Mouse (Mus musculus) cerebellum, postnatal 25 days (tissue): ENCODE data around the gene Tuba1c.

Experiments
- DNase-seq, 2 experiments: peaks; one replicate each; pipeline ENCODE4 v3.0.0; 2021; ENCODE audit warnings: mixed read lengths in 2 of 2

The Tuba1c gene

DNA sequence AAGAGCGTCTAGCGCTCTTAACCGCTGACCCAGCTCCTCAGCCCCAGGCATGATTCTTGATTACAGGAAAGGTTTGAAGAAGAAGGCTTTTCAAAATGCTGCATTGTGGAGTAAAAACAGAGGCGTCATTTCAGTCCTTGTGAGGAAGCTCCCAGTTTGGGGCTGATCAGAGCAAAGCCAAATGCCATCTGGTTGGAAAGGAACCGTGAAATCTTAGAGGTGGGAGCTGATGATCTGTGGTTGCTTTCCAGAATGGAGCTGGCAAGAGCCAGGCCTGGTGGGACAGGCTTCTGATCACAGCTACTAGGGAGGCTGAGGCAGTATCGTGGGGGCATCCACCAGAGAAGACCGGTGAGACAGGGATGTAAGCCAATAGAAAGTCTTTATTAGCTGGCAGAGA lies 32.9 kb upstream of the Tuba1c start:
- no peak for DNase-seq

DNA sequence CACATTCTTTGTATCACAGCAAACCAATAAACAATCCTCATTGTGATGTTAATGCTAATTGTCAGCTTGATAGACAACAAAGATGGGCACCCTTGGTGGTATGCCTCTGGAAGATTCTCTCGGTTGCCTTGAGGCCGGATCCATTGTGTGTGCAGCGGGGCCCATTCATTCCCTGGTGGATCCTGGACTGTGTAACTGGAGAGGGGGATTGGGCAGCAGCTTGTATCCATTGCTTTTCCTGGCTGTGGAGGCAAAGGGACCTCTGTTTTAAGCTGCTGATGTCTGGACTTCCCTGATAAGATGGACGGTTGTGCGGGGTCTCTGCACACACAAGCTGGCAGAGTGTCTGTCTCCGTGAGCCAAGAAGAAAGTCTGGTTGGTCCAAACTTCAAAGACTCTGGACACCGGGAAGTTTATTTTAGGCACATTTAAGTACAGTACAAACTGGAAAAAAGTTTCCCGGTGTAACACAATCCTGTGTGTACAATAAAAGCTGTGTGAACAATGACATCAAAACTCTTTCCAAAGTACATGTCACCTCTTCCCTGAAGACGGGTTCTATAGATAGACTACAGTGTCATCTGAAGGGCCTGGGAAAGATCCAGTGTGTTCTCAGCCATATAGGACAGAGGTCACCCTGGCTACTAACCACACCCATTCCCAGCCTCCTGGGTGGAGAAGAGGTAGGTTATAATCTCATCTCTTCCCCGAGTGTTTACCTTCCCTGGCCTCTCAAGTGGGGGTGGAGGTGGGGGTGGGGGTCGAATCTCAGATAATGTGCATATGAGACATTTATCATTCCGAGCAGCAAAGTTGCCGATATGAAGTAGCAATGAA lies 31.5 kb upstream of the Tuba1c start:
- no peak for DNase-seq

DNA sequence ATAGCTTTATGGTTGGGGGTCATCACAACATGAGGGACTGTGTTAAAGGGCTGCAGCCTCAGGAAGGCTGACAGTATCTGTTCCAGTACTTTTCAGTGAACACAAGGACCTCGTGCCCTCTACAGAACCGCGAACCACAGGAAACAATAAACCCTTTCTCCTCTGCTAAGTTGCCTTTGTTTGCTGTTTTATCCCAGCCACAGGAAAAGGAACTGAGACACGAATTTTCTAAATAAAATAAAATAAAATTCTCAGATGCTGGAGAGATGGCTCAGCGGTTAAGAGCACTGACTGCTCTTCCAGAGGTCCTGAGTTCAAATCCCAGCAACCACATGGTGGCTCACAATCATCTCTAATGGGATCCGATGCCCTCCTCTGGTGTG lies 30.9 kb upstream of the Tuba1c start:
- no peak for DNase-seq

DNA sequence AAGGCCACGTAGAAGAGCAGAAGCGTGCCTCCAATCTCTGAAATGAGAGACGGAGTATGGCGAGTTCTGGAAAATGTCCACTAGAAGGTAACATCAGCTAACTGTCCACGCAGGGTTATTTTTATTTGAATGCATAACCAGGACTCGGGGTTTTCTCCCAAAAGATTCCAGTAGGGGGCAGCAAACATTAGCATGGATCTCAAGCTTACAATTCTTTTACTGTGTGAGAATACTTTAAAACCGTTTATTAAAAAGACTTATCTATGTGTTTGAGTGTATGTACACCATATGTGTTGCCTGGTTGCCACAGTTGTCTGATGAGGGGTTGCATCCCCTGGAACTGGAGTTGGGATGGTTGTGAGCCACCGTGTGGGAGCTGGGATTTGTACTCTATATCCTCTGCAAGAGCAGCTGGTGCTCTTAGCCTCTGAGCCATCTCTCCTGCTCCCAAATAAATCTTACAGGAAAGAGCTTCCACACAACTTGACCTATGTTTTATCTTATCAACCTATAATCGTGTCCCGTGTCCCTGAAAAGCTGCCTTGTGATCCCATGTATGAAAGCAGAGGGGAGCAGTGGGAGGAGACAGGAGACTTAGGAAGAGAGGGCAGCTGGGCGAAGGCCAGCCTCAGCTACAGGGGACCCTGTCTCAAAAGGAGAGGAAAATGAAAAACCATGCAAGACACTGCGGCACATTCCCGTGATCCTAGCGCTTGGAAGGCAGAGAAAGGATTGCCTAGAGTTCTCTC lies 29.0 kb upstream of the Tuba1c start:
- peak; percentile 41 to 75 for DNase-seq

DNA sequence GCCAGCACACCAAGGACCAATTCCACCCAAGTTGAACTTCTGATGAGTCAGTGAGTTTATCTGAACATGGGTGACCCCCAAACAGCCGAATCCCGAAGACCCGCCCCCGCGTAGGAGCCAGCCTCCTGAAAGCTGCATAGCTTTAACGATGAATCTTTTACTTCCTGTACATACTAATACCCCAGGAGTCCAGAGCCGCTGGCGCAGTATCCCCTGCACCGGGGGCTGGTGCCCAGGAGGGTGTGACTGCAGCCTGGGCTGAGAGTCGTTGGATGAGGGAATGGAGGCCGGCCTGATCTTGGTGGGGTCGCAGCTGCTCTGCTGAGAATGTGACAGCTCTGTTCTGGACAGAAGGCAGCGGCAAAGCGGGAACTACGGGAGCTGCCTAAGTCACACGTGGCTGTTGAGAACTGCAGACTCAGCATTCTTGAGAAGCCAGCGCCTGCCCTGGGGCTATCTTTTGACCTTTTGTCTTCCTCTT lies 28.2 kb upstream of the Tuba1c start:
- DNase-seq = peak; percentile 11 to 14

DNA sequence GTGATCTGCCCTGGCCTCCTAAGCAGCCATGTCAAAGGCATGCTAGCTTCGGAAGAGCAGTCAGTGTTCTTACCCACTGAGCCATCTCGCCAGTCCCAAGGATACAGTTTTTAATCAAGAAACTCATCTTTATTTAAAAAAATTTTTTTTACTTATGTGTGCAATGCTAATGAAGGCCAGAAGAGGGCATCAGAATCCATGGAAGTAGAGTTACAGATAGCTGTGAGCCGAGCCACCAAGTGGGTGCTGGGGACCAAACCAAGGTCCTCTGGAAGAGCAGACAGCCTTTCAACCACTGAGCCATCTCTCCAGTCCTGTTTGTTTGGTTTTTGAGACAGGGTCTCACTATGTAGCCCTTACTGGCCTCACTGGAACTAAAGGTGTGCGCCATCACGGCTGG lies 26.1 kb upstream of the Tuba1c start:
- no peak for DNase-seq

DNA sequence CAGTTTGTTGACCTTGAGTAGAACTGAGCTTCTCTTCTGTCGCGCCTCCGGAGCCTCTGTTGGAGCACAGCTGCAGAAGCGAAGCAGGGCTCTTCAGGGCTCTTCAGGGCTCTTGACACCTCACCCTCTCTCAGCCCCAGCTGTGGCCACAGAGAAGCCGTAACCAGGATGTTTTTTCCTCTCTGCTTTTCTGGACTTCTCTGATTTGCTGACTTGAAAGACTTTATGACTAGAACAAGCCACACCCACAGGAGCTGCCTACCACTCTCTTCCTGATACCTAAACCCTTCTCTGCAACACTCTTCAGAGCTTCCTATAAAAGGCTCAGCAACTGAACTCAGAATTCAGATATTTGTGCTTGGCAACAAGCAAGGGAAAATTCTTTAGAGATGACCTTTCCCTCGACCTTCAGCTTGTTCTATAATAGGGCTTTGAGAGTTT lies 20.9 kb upstream of the Tuba1c start:
- no peak for DNase-seq

DNA sequence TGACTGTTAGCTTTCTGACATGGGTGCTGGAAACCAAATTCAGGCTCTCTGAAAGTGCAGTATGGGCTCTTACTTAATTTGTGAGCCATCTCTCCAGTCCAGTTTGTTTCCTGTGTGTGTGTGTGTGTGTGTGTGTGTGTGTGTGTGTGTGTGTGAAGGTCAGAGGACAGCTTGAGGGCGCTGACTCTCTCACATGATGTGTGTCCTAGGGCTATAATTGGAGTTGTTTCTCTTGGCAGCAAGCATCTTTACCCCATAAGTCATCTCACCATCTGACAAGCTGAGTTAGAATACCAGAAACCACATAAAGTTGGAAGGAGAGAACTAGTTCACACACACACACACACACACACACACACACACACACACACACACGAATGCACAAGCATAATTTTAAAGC lies 18.8 kb upstream of the Tuba1c start:
- DNase-seq = no peak

DNA sequence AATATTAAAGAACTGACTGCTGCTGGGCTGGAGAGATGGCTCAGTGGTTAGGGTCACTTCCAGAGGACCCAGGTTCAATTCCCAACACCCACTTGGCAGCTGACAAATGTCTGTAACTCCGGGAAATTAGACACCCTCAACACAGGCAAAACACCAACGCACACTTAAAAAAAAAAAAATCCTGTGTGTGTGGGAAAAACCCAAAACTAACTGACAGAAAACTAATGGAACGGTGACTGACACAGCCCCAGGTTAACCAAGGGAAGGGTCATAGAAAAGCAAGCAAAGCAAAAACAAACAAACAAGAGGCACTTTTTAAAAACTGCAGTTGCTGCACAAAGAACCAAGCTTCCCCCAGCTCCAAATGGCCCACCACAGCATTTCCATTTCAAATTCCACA lies 17.7 kb upstream of the Tuba1c start:
- DNase-seq = no peak

DNA sequence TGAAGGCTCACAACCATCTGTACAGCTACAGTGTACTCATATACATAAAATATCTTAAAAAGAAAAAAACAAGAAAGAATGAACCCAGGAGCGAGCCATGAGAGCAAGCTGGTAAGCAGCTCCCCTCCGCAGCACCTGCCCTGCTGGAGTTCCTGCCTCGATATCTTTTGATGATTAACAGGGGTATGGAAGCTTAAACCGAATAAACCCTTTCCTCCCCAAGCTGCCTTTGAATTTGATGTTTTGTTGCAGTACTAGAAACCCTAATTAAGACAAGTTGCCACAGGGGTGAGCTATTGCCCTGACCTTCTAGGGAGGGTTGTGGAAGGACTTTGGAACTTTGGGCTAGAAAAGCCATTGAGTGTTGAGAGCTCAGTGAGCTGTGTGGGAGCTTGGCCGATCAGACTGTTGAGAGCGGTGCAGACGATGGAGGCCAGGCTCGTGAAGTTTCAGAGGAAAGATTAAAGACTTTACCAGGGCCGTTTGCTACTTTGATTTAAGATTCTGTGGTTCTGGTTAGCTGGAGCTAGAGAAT lies 15.1 kb upstream of the Tuba1c start:
- no peak for DNase-seq

DNA sequence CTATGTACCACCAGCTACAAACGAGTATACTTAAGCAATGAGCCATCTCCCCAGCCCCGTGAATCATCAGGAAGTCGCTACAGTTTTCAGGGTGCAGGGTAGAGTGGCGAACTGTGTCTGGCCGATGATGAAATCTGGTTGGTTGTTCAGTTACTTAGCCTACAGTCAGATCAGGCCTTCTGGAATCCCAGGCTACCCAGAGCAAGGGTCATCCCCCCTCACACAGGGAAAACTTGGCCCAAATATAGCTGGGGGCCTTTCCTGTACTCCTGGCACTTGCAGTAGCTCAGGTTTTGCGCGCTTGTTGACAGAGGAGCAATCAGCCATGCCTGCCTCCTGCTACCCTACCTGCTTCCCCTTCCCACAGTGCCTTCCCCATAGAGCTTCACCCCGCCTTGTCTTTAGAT lies 12.3 kb upstream of the Tuba1c start:
- no peak for DNase-seq

DNA sequence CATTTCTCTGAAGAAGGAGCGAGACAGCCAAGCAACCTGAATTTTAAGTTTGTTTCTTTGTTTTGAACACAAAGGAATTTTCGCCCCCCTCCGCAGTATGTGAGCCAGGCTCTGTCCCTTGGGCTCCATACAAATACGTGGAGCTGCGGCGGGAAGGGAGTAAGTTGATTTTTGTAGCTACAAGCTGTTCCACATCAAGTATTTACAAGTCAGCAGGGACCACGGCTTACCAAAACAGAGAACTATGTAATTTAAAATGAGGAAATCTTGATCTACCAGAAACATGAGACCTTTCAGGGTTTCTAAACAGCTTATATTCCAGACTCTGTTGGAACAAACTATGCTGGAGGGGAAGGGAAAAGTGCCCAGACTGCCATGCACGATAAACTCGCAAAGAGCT lies 11.7 kb upstream of the Tuba1c start:
- no peak for DNase-seq

DNA sequence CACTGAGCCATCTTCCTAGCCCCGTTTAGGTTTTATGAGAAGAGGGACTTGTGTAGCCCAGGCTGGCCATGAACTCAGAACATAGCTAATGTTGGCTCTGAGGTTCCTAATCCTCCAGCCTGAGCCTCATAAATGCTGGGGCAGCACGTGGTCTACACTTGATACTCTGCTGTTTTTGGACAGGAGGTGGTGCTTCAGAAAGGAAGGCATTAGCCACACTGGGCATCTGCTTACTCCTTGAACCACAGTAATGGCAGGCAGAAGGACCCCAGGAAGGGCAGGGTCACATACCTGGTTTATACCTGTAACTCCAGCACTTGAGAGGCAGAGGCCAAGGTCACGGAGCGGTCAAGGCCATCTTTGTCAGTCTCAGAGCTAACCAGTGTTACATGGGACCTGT lies 11.1 kb upstream of the Tuba1c start:
- DNase-seq = no peak

DNA sequence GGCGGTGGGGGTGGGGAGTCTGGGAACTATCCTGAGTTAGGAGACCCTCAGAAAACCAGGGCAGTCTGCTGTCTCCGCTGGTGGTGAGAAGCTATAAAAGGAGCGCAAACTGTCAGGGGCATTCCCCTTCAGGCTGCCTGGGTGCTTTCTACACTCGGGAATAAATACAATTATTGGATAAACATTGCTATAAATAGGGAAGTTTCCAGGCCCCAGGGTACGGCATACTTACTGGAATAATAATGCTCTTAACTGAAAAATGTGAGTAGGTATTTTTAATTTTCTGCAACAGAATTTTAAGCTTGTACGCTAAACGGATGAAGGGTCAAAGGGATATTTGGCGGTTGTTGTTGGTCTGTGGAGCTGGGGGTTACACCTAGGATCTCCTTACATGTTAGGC lies 10.3 kb upstream of the Tuba1c start:
- DNase-seq = no peak

DNA sequence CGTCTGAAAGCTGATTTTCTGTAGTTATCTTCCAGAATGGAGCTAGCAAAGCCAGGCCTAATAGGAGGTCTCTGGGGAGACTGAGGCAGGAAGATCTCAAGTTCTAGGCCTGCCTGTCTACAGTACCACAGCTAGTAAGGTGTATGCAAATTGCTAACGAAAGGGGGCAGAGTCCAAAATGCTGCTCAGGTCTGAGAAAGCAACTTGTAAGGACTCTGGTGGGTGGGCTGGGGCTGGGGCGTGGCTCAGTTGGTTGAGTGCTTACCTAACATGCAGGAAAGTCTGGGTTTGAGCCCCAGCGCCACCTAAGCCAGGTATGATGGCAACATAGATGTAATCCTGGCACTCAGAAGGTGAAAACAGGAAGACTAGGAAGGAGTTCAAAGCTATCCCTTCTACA lies 9.5 kb upstream of the Tuba1c start:
- DNase-seq = no peak

DNA sequence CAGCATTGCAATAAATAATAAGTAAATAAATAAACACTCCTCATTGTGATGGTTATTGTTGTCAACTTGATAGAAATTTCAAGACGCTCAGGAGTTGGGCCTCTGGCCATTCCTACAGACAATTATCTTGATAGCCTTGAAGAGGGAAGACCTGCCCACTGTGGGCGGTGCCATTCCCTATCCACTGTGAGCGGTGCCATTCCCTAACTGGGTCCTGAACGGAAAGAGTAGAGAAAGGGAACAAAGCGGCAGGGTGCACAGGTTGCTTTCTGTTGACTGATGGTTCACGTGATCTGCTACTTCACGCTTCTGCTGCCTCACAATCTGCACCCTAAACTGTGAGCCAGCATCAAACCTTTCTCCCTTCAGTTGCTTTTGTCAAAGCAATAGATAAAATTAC lies 8.4 kb upstream of the Tuba1c start:
- no peak for DNase-seq

DNA sequence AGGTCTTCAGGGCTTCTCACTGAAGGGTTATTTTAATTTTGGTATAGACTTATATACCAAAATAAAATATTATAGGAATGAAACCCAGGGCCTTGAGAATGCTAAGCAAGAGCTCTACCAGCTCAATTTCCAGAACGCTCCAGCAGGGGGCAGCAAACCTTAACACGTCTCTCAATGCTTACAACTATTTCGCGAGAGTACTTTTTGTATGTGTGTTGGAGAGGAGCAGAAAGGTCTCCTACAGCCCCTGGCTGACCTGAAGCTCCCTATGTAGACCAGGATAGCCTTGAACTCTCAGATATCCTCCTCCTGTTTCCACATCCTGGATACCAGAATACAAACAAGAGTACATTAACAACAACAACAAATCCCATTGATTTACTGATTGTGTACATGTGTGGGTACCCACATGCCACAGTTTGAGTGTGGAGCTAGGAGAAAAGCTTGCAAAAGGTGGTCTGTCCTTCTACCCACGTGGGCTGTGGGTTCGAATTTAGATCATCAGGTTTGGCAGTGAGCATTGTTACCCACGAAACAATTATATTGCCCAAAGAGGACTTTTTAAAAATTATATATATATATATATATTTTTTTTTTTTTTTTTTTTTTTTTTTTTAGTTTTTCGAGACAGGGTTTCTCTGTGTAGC lies 4.9 kb upstream of the Tuba1c start:
- DNase-seq = peak; percentile 80 to 88

DNA sequence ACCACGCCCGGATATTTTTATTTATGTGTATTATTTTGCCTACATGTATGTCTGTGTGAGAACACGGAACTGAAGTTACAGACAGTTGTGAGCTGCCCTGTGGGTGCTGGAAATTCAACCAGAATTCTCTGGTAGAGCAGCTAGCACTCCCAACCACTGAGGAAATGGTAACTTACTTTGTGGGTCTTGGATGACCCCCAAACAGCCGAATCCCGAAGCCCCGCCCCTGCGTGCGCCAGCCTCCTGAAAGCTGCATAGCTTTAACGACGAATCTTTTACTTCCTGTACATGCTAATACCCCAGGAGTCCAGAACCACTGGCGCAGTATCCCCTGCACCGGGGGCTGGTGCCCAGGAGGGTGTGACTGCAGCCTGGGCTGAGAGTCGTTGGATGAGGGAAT lies 4.3 kb upstream of the Tuba1c start:
- DNase-seq = no peak

DNA sequence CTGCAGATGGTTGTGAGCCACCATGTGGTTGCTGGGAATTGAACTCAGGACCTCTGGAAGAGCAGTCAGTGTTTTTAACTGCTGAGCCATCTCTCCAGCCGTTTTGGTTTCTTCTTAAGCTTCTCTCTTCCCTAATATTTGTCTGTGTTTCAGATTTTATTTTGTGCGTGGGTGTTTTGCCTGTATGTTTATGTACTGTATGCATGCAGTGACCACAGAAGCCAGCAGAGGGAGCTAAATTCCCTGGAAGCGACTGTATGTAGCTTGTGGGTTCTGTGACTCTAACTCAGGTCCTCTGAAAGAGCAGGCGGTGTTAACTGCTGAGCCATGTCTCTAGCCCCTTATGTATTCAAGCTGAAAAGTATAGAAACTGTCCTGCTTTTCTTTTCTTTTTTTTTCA lies 3.4 kb upstream of the Tuba1c start:
- peak in 1 of 2 experiments; percentile 53 for DNase-seq

DNA sequence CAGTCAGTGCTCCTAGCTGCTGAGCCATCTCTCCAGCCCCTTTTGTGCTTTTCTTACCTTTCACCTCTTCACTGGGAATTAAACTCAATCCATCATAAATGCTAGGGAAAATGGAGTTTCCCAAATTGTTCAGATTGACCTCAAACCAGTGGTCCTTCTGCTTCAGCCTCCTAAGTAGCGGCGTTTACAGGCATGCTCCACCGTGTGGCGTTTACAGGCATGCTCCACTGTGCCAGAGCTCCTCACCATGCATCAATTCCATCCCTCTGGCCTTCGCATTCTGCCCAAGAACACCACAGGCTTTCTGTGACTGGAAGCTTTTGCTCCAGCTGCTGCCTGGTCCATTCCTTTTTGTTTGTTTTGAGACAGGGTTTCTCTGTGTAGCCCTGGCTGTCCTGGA lies 2.6 kb upstream of the Tuba1c start:
- no peak for DNase-seq

DNA sequence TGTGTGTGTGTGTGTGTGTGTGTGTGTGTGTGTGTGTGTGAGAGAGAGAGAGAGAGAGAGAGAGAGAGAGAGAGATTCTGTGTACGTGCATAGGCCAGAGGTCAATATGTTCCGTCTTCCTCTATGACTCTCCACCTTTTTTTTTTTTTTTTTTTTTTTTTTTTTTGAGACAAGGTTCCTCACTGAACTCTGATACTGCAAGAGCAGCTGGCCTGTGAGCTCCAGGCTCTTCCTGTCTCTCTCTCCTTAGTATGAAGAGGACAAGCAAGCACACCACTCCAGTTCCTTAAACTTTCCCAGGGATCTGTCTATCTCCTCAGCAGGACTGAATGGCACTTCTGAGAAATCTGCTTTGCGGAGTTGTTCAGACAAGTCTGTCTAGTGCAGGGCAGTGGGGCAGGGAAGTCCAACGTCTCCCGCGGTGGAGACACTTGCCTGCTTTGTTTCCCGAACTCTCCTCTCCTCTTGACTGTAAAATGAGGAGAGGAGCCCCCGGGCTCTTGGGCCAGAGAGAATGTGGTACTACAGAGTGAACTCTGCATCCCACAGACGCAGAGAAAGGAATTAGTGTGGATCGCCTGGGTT lies 725 bp upstream of the Tuba1c start:
- no peak for DNase-seq

DNA sequence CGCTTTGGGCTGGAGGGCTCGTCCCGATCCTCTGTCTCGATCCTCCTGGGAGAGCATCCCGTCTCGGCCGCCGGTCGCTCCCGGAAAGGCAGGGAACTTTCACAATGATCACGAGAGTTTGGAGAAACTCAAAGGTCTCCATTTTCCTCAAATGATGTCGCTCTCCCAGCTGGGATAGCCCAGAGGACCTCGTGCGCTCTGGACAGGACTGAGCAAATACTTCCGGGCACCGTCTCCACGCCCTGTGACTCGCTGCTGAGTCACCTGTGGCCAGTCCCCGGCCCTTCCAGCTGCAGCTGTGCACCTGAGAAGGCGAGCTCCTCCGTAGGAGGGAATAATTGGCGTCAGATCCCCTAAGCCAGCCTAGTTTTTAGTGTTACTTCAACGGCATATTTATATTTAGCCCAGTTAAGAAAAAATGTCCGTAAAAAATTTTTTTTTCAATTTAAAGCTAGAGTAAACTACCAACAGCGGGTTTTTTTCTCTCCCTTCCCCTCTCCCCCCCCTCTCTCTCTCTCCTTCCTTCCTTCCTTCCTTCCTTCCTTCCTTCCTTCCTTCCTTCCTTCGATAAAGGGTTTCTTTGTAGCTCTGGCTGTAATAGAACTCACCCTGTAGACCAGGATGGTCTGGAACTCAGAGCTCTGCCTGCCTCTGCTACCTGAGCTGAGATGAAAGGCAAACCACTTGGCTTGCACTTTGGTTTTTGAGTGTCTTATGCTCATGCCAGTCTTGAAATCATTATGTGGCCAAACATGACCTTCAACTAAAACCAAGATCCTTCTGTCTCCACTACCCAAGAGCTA lies 1.1 kb downstream of the Tuba1c start:
- no peak for DNase-seq

DNA sequence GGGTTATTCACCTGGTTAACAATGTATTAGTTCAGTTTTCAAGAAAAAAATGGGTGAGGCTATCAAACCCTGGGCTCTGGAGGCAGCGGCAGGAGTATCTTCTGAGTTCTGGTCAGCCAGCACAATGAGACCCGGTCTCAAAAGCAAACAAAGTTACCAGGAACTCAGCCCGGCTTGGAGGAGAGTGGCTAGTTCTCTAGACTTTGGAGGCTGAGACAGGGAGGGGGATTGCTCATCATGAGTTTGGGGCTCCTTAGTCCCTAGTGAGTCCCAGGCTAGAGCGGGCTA lies 1.6 kb downstream of the Tuba1c start:
- DNase-seq = no peak
